Mouse (Mus musculus) lung, embryonic 14.5 days (tissue): Measurements from ENCODE around the gene Catsperz. TPM values are rescaled to one million over a fixed set of nuclear protein-coding genes. Genes with fewer than 3 reads are reported as not detected.

Experiments
- ATAC-seq: fragments of 200-750 bp; cut with Nextera tagmentation; 2 replicates; pipeline ENCODE4 v1.8.0; 2017; ENCODE audit warnings: mild to moderate bottlenecking, moderate TSS enrichment, moderate library complexity; ENCODE audit not compliant: insufficient read depth
- DNase-seq: peaks from one replicate; pipeline ENCODE4 v3.0.0-alpha.2; 2015
- H3K27ac ChIP-seq: fragments of 300-500 bp; sonication (generic); 2 replicates; pipeline ENCODE4 v1.5.1; 2014; ENCODE audit warnings: low read depth, mild to moderate bottlenecking, moderate library complexity
- H3K27me3 ChIP-seq: fragments of 300-500 bp; sonication (generic); 2 replicates; pipeline ENCODE4 v1.6.1; 2014; ENCODE audit warnings: low read length, control low read depth; ENCODE audit not compliant: insufficient read depth
- H3K36me3 ChIP-seq: fragments of 300-500 bp; sonication (generic); 2 replicates; pipeline ENCODE4 v1.6.1; 2014; ENCODE audit warnings: control low read depth; ENCODE audit not compliant: insufficient read depth
- H3K4me1 ChIP-seq: fragments of 300-500 bp; sonication (generic); 2 replicates; pipeline ENCODE4 v1.6.1; 2014; ENCODE audit warnings: antibody characterized with exemption, control low read depth; ENCODE audit not compliant: insufficient read depth
- H3K4me2 ChIP-seq: fragments of 300-500 bp; sonication (generic); 2 replicates; pipeline ENCODE4 v1.6.1; 2014; ENCODE audit warnings: mild to moderate bottlenecking
- H3K4me3 ChIP-seq: fragments of 300-500 bp; sonication (generic); 2 replicates; pipeline ENCODE4 v1.5.1; 2014; ENCODE audit warnings: low read depth, low read length
- H3K9ac ChIP-seq: fragments of 300-500 bp; sonication (generic); 2 replicates; pipeline ENCODE4 v1.6.1; 2014
- H3K9me3 ChIP-seq: fragments of 300-500 bp; sonication (generic); 2 replicates; pipeline ENCODE4 v1.6.1; 2016; ENCODE audit warnings: low read depth, low read length, control low read depth
- CTCF ChIP-seq: IDR thresholded peaks from 2 replicates; pipeline ENCODE4 v1.5.1; 2016; ENCODE audit warnings: antibody characterized with exemption, low read depth
- WGBS: fragments of 180-500 bp; shearing (Covaris S2); extraction: QIAGEN DNeasy Blood & Tissue Kit; methylation state at CpG from one replicate; pipeline ENCODE4 v1.1.7; 2014; 5-methylcytosine and 5-hydroxymethylcytosine counted together
- polyA plus RNA-seq: library from polyadenylated mRNA; unstranded; fragments of >200 nt; fragmentation: Nextera tagmentation; extraction: Ambion mirVana; gene quantifications from 2 replicates; pipeline ENCODE4 v1.2.1, GENCODE M21; 2014

Gene Catsperz
- polyA plus RNA-seq, 1 experiment from 2014 or later = 2.2 TPM

- no peaks in the 10 kb centered on the region for H3K9me3 ChIP-seq
- peaks cover 13% of the 10 kb centered on the region for H3K4me1 ChIP-seq
- TF ChIP-seq CTCF = peak; percentile 70
- ATAC-seq (peak; percentile 75), DNase-seq (peak; percentile 80)
- peak overlapping the region; percentile 42; the same call in 1 of the 2 replicates for H3K27ac ChIP-seq
- H3K9ac ChIP-seq = peak overlapping the region; percentile 71
- H3K4me3 ChIP-seq = peak overlapping the region; percentile 70
- H3K27me3 ChIP-seq = no peaks in the 10 kb centered on the region
- peaks cover 21% of the 10 kb centered on the region for H3K36me3 ChIP-seq
- peak overlapping the region; percentile 89 for H3K4me2 ChIP-seq
- WGBS = under 1% methylated on average over 55 of the region's 55 CpGs
Measured at GRCm38 (mm10) chr19:6969665-6970381, 44.6 kb upstream of the Catsperz start.

GRCm38 (mm10) chr19:6969291-6969664, 44.1 kb upstream of the Catsperz start:
- no peak for TF ChIP-seq CTCF
- Histone ChIP-seq H3K27me3 (no peaks in the 10 kb centered on the region), H3K9me3 (no peaks in the 10 kb centered on the region), H3K36me3 (peaks cover 25% of the 10 kb centered on the region), H3K27ac (peak overlapping the region; percentile 42; the same call in 1 of the 2 replicates), H3K4me2 (peak overlapping the region; percentile 89), H3K4me3 (peak overlapping the region; percentile 70), H3K4me1 (peaks cover 13% of the 10 kb centered on the region), H3K9ac (peak overlapping the region; percentile 71)
- WGBS = under 1% methylated on average over 20 of the region's 20 CpGs
- no peak for DNase-seq
- ATAC-seq = no peak; the same call in 1 of the 2 replicates

- no peaks in the 10 kb centered on the region for H3K27me3 ChIP-seq
- peaks cover 31% of the 10 kb centered on the region for H3K36me3 ChIP-seq
- H3K9me3 ChIP-seq = no peaks in the 10 kb centered on the region
- peak overlapping the region; percentile 70 for H3K4me3 ChIP-seq
- peak overlapping the region; percentile 89 for H3K4me2 ChIP-seq
- no peak for TF ChIP-seq CTCF
- ATAC-seq = no peak
- H3K9ac ChIP-seq = peak overlapping the region; percentile 71
- peaks cover 13% of the 10 kb centered on the region for H3K4me1 ChIP-seq
- DNase-seq = peak; percentile 45
- WGBS = 5% methylated on average over 15 of the region's 15 CpGs
- H3K27ac ChIP-seq = peak overlapping the region; percentile 42; the same call in 1 of the 2 replicates
Measured at GRCm38 (mm10) chr19:6968491-6969271, 43.5 kb upstream of the Catsperz start.

DNA sequence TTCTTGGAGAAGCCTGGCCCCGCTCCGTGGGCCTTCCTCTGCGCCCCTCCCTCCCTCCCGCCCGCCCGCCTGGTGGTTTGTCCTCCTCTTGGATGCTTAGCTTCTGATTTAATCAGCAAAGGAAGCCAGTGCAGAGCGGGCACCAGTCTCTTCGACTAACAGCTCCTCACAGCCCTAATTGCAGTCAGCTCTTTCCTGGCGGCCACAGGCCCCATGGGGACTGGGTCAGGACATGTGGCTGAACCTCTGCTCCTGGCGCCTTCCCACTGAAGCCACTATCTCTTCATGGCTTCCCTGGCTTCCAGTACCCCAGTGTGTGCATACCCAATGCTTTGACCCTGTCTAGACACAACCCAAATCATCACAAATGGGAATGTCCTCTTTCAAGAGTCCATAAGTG, 31.3 kb upstream of the Catsperz start:
- DNase-seq (no peak), ATAC-seq (no peak)
- H3K4me1 ChIP-seq = peaks cover 11% of the 10 kb centered on the region
- H3K27ac ChIP-seq = no peak overlapping the region
- no peak overlapping the region for H3K9ac ChIP-seq
- peaks cover 73% of the 10 kb centered on the region for H3K36me3 ChIP-seq
- H3K4me3 ChIP-seq = no peak overlapping the region
- no peaks in the 10 kb centered on the region for H3K27me3 ChIP-seq
- no peaks in the 10 kb centered on the region for H3K9me3 ChIP-seq
- WGBS = 85% methylated on average over 10 of the region's 10 CpGs
- TF ChIP-seq CTCF = no peak
- H3K4me2 ChIP-seq = no peak overlapping the region

DNA sequence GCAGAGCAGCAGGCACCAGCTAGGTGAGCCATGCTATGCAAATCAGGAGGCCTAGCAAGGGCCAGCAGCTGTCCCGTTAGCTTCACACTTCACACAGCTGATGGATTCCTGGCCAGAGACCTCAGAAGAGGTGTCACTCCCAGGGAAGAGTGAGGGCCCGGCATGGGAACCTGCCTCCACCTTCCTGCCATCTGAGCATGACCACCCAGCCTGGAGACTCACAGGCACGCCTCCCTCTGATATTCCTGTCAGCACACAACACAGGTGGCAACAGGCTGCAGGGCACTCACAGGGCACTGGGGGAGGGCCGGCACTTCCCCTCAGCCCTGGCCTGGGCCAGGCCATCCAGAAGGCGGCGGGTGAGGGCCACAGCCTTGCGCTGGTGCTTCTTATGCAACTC, 30.2 kb upstream of the Catsperz start:
- Histone ChIP-seq H3K27me3 (no peaks in the 10 kb centered on the region), H3K4me3 (no peak overlapping the region), H3K36me3 (peaks cover 67% of the 10 kb centered on the region), H3K9me3 (no peaks in the 10 kb centered on the region), H3K27ac (no peak overlapping the region), H3K9ac (no peak overlapping the region), H3K4me1 (peaks cover 11% of the 10 kb centered on the region), H3K4me2 (no peak overlapping the region)
- no peak for DNase-seq
- WGBS = 68% methylated on average over 7 of the region's 7 CpGs
- TF ChIP-seq CTCF = no peak
- ATAC-seq = no peak

GRCm38 (mm10) chr19:6954046-6954445, 28.9 kb upstream of the Catsperz start:
- Histone ChIP-seq H3K36me3 (peaks cover 57% of the 10 kb centered on the region), H3K4me1 (peaks cover 17% of the 10 kb centered on the region), H3K27me3 (no peaks in the 10 kb centered on the region), H3K4me3 (no peak overlapping the region), H3K27ac (no peak overlapping the region), H3K9me3 (no peaks in the 10 kb centered on the region), H3K4me2 (no peak overlapping the region), H3K9ac (no peak overlapping the region)
- ATAC-seq (no peak), DNase-seq (peak; percentile 41)
- peak; percentile 71 for TF ChIP-seq CTCF
- 45% methylated on average over 9 of the region's 9 CpGs for WGBS

DNA sequence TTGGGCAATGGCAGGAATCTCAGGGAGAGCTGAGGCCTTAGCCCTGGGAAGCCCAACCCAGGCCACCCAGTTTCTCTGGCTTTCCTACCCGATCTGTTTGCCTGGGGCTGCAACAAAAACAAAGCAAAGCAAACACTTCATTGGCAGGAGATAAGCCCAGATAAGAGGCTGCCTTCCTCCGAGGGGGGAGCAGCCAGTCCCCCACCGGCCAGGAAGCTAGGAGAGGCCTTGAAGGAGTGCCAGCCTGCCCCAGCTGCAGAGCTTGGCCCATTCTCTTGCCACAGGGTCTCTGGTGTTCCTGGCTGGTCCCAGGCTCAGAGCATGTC, 27.5 kb upstream of the Catsperz start:
- Histone ChIP-seq H3K4me2 (peak overlapping the region; percentile 95), H3K27ac (peak overlapping the region; percentile 99), H3K4me1 (peaks cover 17% of the 10 kb centered on the region), H3K27me3 (no peaks in the 10 kb centered on the region), H3K36me3 (peaks cover 45% of the 10 kb centered on the region), H3K4me3 (peak overlapping the region; percentile 55), H3K9me3 (no peaks in the 10 kb centered on the region), H3K9ac (peak overlapping the region; percentile 73)
- WGBS = 5% methylated on average over 3 of the region's 3 CpGs
- no peak for TF ChIP-seq CTCF
- ATAC-seq = peak; percentile 9; the same call in 1 of the 2 replicates
- DNase-seq = peak; percentile 58
